ENCODE assay signal across 8 mouse cellular contexts in genomic region chr6:141487266-141487665, GRCm38 (mm10). TPM values are rescaled to one million over a fixed set of nuclear protein-coding genes. Genes with fewer than 3 reads are reported as not detected.
A peak's percentile ranks its signal among the peaks of the same experiment; 100 is the strongest.
DNase-seq lines count a peak whose midpoint lies in the region; ATAC-seq lines count a peak whose summit lies in the region.
"Had no signal": no experiment of that assay in that cellular context is flagged by ENCODE, and none has a peak within 500 bp of the region (broad histone marks: within the 10 kb centered on the region; RNA-seq: fewer than 3 reads in every experiment).

No protein-coding gene starts in this region.

- no peaks in the 10 kb centered on the region for H3K9me3 ChIP-seq in forebrain, embryonic 14.5 days (replicated peaks; ENCODE audit: control insufficient read depth, low read length)
- H3K9me3 ChIP-seq: limb, embryonic 12.5 days had no signal

- no peak overlapping the region for H3K27ac ChIP-seq in forebrain, embryonic 14.5 days (ENCODE audit: low read depth, low read length)
- H3K27ac ChIP-seq: limb, embryonic 12.5 days had no signal

- H3K9ac ChIP-seq in forebrain, embryonic 14.5 days (ENCODE audit: low read length), result no peak overlapping the region
- H3K9ac ChIP-seq: limb, embryonic 12.5 days had no signal

- no peaks in the 10 kb centered on the region for H3K27me3 ChIP-seq in forebrain, embryonic 14.5 days (replicated peaks; ENCODE audit: control insufficient read depth, insufficient read depth, low read length)

- no peak overlapping the region for H3K4me3 ChIP-seq in forebrain, embryonic 14.5 days (ENCODE audit: low read depth, low read length)
- H3K4me3 ChIP-seq: limb, embryonic 12.5 days had no signal

- H3K4me1 ChIP-seq in forebrain, embryonic 14.5 days (ENCODE audit: control insufficient read depth, insufficient read depth, low read length), result peaks cover 5% of the 10 kb centered on the region; the same call in 1 of the 2 replicates
- H3K4me1 ChIP-seq: limb, embryonic 12.5 days had no signal

- H3K36me3 ChIP-seq in forebrain, embryonic 14.5 days (ENCODE audit: control insufficient read depth, insufficient read depth, low read length), result no peaks in the 10 kb centered on the region

- 57% methylated on average over 7 of the region's 7 CpGs for WGBS in forebrain, embryonic 14.5 days

- ATAC-seq in forebrain, embryonic 14.5 days, result peak; percentile 64
- ATAC-seq in monocyte, adult 5-6 weeks (replicated peaks; ENCODE audit: insufficient number of reproducible peaks, low FRiP score, low TSS enrichment, poor library complexity, severe bottlenecking), result no peak

- DNase-seq in layer of hippocampus, adult 11-12 months (ENCODE audit: low spot score), result peak; percentile 41
- no peak for DNase-seq in layer of hippocampus, postnatal 10 days (ENCODE audit: low spot score in 2 of 2)
- peak; percentile 48 for DNase-seq in R1 (ENCODE audit: low read depth, low spot score)
- peak; percentile 81 for DNase-seq in forebrain, embryonic 14.5 days (ENCODE audit: low spot score)
- DNase-seq in lung, postnatal 10 days, result peak; percentile 62
- DNase-seq in spleen, adult 18-20 months, result no peak

- H3K4me2 ChIP-seq in forebrain, embryonic 14.5 days (ENCODE audit: low read length), result no peak overlapping the region
- H3K4me2 ChIP-seq: limb, embryonic 12.5 days had no signal

RNA-seq across cellular contexts. Expression of gene Slco1c1, which starts 36.9 kb away (rescaled TPM):
- 10 to 100 TPM; 90.8 to 92.4 TPM for total RNA-seq in layer of hippocampus, postnatal 10 days (2021)
- 13.5 and 19.3 TPM in 2 replicates for polyA plus RNA-seq in forebrain, embryonic 14.5 days (2014; fragmentation: Nextera tagmentation; extraction: Ambion mirVana)
- total RNA-seq in monocyte, adult 5-6 weeks (2017), result not detected in 3 replicates

Comparison
In these comparisons a context has a peak if more than half of its experiments do, and no peak if none do; other contexts are left out.
1. DNase-seq: peak in layer of hippocampus, adult 11-12 months (single experiment), R1 (single experiment), forebrain, embryonic 14.5 days (single experiment) and lung, postnatal 10 days (single experiment); none in layer of hippocampus, postnatal 10 days (0 of 2) and spleen, adult 18-20 months (0 of 2).
2. RNA of gene Slco1c1, which starts 36.9 kb away (total RNA-seq): 90.8 to 92.4 TPM in layer of hippocampus, postnatal 10 days; not detected in monocyte, adult 5-6 weeks; every median in the first group is over 10 times any median in the second.